Mouse (Mus musculus) adrenal gland, postnatal 36 days (tissue): ENCODE measurements at regions not wholly inside any gene's neighbourhood (a gene's known extent, or its start where the extent isn't known, plus 50 kb on each side); places are given as distances from the start of the nearest gene placed in this dataset.

ENCODE experiments used
- DNase-seq, 2 experiments: peaks; one replicate each; pipeline ENCODE4 v3.0.0; 2021; ENCODE audit warnings: mixed read lengths in 1 of 2

GRCm38 (mm10) chr16:78247189-78247588 lies 54.1 kb upstream of the Cxadr start:
- DNase-seq, result no peak

- no peak for DNase-seq
Observed at GRCm38 (mm10) chr16:78242678-78243077, 58.6 kb upstream of the Cxadr start.

GRCm38 (mm10) chr16:78240152-78240551 lies 61.1 kb upstream of the Cxadr start:
- no peak for DNase-seq

- peak in 1 of 2 experiments; percentile 4 for DNase-seq
Observed at GRCm38 (mm10) chr16:78238052-78238701, 63.1 kb upstream of the Cxadr start.

GRCm38 (mm10) chr16:78237641-78238051 lies 63.6 kb upstream of the Cxadr start:
- no peak for DNase-seq

GRCm38 (mm10) chr16:78236746-78237640 lies 64.3 kb upstream of the Cxadr start:
- peak; percentile 17 to 31 for DNase-seq

- no peak for DNase-seq
Observed at GRCm38 (mm10) chr16:78232205-78232604, 69.1 kb upstream of the Cxadr start.

GRCm38 (mm10) chr16:78229013-78229412 lies 72.3 kb upstream of the Cxadr start:
- DNase-seq, result no peak

- DNase-seq, result peak in 1 of 2 experiments; percentile 5
Observed at GRCm38 (mm10) chr16:78222377-78222776, 78.9 kb upstream of the Cxadr start.

GRCm38 (mm10) chr16:78221781-78222180 lies 79.5 kb upstream of the Cxadr start:
- DNase-seq, result no peak

- DNase-seq, result no peak
Observed at GRCm38 (mm10) chr16:78217633-78218032, 83.7 kb upstream of the Cxadr start.

GRCm38 (mm10) chr16:78216752-78217351 lies 84.4 kb upstream of the Cxadr start:
- DNase-seq, result no peak

GRCm38 (mm10) chr16:78211687-78212086 lies 89.6 kb upstream of the Cxadr start:
- DNase-seq, result no peak

GRCm38 (mm10) chr16:78208321-78208720 lies 93.0 kb upstream of the Cxadr start:
- DNase-seq, result no peak

GRCm38 (mm10) chr16:78204332-78204731 lies 97.0 kb upstream of the Cxadr start:
- DNase-seq, result no peak

- DNase-seq, result no peak
Observed at GRCm38 (mm10) chr16:78200044-78200830, 101.1 kb upstream of the Cxadr start.

GRCm38 (mm10) chr16:78199252-78199651 lies 102.0 kb upstream of the Cxadr start:
- DNase-seq, result no peak

GRCm38 (mm10) chr16:78198642-78199121 lies 102.6 kb upstream of the Cxadr start:
- peak; percentile 63 to 72 for DNase-seq

GRCm38 (mm10) chr16:78197252-78197896 lies 103.9 kb upstream of the Cxadr start:
- peak; percentile 82 to 90 for DNase-seq

GRCm38 (mm10) chr16:78170627-78171605 lies 130.4 kb upstream of the Cxadr start:
- DNase-seq, result no peak
